Mouse (Mus musculus) splenic B cell, adult 2 months (primary cell): ENCODE measurements around the gene Aqr.

Experiments used
- DNase-seq: peaks from one replicate; pipeline ENCODE4 v3.0.0-alpha.2; 2011; ENCODE audit warnings: low read depth, low spot score
- H3K27me3 ChIP-seq: 2 replicates; pipeline ENCODE4 v1.6.1; 2012; ENCODE audit warnings: mild to moderate bottlenecking, low read length, moderate library complexity, mixed read lengths; ENCODE audit not compliant: control insufficient read depth, poor library complexity, insufficient read depth, severe bottlenecking
- H3K36me3 ChIP-seq: 2 replicates; pipeline ENCODE4 v1.6.1; 2012; ENCODE audit warnings: mild to moderate bottlenecking, low read length, moderate library complexity, mixed read lengths; ENCODE audit not compliant: control insufficient read depth, poor library complexity, insufficient read depth, severe bottlenecking

The Aqr gene

DNA sequence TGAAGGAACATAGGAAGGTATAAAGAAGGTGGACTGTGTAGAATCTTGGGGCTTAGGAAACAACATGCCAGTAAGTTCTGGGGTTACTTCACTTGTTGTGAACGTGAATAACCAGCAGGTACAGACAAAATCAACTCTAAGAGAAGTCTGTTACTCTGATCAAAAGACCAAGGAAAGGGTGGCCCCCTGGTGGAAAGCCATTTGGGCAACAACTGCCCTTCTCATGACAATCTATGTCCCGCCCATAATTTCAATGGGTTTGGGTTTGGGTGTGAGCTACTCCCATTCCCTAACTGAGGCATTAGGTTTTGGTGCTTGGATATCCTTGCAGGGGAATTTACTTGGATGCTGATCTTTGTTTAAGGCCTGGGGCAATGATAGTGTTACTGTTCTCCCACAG is 122.8 kb downstream of the Aqr start:
- Histone ChIP-seq H3K27me3 (no peaks in the 10 kb centered on the region), H3K36me3 (no peaks in the 10 kb centered on the region)
- DNase-seq, result no peak

DNA sequence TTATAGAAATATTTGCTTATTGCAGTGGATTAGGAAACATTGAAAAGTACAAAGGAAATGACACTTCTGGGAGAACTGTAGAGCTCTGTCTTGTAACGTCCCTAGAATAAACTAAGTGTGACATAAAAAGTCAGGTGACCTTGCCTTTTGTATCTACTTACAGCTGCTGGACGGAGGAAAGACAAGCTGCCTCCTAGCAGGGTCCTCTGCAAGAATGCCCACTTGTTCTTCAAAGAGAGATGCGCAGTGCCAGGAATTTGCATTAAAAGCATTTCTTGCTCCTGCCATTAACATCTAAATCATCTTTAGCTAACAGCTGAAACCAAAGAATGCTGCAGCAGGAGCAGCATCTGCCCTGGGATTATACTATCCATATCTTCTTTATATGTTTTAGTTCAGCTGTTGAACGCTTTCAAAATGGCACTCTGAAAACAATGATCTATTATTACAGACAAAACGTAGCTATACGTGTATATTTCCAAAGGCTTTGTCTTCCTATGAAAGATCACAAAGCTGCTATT is 126.7 kb downstream of the Aqr start:
- no peak for DNase-seq
- Histone ChIP-seq H3K27me3 (no peaks in the 10 kb centered on the region), H3K36me3 (no peaks in the 10 kb centered on the region)

DNA sequence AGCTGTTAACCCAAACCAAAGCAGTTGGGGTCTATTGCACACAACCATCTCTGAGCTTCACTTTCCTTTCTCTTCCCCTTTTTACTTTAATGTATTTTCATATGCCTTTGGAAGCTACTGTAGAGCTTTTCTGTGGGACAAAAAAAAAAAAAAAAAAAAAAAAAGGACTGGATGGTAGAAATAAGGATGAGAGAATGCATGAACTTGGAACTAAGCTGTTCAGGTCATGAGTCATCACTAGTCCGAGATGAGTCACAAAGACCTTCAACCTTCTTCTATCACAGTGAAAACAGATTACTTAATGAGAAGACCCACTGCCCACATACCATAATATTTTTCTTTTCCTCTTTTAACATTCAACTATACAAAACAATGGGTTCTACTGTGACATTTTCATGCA is 127.2 kb downstream of the Aqr start:
- Histone ChIP-seq H3K27me3 (no peaks in the 10 kb centered on the region), H3K36me3 (no peaks in the 10 kb centered on the region)
- DNase-seq, result no peak

DNA sequence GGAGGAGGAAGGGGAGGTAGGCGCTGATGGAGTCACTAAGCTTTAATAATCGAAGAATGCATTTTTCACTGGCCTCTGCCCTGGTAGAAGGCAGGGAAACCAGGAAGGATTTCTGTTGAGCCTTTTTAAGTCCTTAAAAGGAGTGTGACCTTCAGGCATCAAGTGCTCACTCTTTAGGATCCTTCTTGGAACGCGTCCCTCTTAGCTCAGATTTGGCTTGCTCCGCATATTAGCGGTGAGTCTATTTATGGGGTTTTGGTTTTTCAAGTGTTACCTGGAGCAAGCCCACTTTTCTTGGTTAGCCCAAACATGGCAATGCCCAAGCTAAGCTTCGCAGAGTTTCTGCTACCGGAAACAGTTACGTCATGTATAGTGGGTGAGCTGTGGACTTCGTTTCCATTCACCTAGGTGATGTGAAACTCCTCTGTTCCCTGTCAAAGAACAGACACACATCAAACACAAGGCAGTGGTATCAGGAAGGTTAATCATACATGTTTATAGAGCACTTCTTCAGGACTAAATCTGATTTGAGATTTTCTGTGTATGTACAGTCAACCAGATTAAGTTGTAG is 128.5 kb downstream of the Aqr start:
- H3K36me3 ChIP-seq, result no peaks in the 10 kb centered on the region
- DNase-seq, result no peak
- no peaks in the 10 kb centered on the region for H3K27me3 ChIP-seq

DNA sequence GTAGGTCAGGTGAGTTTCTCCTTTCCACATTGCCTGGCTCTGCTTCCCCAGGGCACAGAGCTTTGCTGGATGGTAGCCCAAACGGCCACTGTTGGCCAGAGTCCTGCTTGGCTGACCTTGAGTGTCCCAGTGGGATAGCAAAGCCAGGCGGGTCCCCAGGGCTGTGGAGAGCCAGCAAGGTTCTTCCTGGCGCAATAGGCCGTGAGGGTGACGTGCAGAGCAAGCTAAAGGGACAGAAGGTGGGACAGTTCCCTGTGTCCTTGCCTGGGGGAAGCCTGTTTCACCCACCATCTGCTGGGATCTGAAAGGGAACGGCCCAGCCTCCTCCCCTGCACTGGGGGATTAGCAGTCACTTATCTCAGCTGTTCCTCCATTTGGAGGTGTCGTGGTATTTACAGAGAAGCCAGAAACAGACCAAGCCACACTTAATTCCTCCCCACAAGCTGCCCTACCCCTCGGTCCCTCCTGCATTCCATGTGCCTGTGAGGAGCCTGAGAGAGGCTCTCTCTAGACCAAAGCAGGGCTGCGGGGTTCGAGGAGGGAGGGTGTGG is 129.4 kb downstream of the Aqr start:
- no peak for DNase-seq
- no peaks in the 10 kb centered on the region for H3K36me3 ChIP-seq
- H3K27me3 ChIP-seq, result no peaks in the 10 kb centered on the region

DNA sequence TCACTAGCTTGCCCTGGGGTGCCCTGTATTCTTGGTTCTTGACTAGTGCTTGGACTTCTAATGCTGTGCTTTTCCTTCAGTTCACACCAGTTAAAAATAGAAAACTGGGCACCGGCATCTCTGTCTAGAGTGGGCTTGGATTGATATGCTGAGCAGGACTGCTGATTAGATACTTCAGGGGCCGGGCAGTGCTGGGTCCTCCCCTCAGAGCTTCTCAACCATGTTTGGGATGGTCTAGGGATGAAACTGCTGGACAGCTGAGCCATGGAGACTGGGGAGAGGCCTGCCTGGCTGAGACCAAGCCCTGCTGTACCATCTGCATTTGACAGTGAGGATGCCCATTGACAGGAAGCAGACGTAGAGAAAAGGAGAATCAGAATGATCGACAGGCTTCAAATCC is 132.7 kb downstream of the Aqr start:
- no peak for DNase-seq
- Histone ChIP-seq H3K27me3 (no peaks in the 10 kb centered on the region), H3K36me3 (no peaks in the 10 kb centered on the region)

DNA sequence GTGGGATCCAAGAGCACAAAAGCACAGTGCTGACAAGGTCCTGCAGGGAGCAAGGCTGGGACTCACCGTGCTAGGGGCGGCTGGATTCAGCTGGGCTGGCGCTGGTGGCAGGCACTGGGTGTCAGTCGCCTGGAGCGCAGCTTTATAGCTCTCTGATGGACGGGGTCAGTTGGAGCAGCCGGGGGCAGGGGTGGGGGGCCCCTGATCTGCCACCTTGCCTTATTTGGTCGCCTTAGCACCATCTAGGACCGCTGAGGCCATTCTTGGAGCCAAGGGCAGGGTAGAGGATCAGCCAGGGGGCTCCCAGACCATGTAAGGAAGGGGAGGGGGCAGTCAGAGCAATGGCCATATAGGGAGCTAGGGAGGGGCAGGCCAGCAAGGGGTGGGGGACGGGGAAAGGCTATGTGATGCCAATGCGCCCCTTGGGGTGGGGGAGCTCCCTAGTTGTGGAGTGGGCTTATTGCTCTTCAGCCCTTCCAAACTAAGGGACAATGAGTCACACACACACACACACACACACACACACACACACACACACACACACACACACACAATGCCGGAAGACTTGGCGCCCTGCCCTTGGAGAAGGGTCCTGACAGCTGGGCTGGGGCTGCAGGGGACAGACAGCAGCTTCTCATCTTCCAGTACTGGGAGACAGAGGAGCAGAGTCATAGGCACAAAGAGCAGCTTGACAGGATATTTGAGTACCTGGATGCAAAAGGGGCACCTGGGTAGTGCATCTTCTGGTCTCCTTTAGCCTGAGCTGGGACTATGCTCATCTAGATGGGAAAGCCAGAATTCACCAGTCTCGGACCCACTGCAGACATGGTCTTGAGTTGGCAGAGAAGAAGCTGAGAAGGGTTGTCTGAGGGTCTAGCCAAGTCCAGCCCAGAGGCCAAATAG is 133.9 kb downstream of the Aqr start, which contains the start of gene Actc1:
Gene Actc1, minus strand, starts transcription at position 853 of the 903 bp plus-strand sequence.
- no peak for DNase-seq
- H3K27me3 ChIP-seq, result no peaks in the 10 kb centered on the region

DNA sequence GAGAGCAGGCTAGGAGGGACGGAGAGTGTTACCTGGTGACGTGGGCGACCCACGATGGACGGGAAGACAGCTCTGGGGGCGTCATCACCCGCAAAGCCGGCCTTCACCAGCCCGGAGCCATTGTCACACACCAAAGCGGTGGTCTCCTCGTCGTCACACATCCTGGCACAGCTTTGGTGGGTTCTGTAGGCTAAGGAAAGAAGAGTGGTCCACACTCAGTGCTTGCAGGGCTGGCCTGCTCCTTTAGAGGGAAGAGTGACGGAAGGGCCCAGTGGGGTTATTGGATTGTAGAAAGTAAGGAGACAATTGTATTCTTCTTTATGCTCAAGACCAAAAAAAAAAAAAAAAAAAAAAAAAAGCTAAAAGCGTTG is 135.0 kb downstream of the Aqr start:
- Histone ChIP-seq H3K27me3 (no peaks in the 10 kb centered on the region), H3K36me3 (no peaks in the 10 kb centered on the region)
- DNase-seq, result no peak

More for the DNA sequence above, 133.9 kb downstream of the Aqr start, which contains the start of gene Actc1:
- no peaks in the 10 kb centered on the region for H3K36me3 ChIP-seq
